Mouse (Mus musculus) liver, embryonic 14.5 days (tissue): ENCODE results near the gene Srgap1.

Source experiments
- CTCF ChIP-seq: IDR thresholded peaks from 2 replicates; pipeline ENCODE4 v1.5.1; 2016; ENCODE audit warnings: antibody characterized with exemption, low read depth, control low read depth
- EP300 ChIP-seq: IDR thresholded peaks from 2 replicates; pipeline ENCODE4 v1.6.1; 2016; ENCODE audit warnings: antibody characterized with exemption, low read depth

DNA sequence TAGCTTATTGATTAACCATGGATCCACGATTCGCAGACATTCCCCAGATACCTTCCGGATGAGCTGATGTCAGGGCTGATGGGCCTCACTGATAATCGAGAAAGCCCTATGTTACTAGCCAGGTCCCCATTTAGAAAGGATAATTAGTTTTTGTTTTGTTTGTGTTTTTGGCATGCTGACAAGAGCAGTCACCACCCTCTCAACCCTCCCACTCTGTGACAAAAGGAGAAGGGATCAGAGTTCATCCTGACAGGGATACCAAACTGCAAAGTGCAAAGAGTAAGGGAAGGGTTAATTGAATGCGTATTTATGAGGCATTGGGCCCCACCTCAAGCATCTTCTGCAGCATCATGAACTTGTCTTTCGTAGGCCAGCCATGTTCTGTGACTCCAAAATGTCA, 76.2 kb downstream of the Srgap1 start:
- no peak for TF ChIP-seq CTCF
- no peak for TF ChIP-seq EP300
